Mouse (Mus musculus): ENCODE data around the gene Itga9. TPM values are rescaled to one million over a fixed set of nuclear protein-coding genes. Genes with fewer than 3 reads are reported as not detected.

Itga9 gene
- total and polyA plus RNA-seq, 2 experiments from 2014 or later: 10.7 to 61.5 TPM

DNA sequence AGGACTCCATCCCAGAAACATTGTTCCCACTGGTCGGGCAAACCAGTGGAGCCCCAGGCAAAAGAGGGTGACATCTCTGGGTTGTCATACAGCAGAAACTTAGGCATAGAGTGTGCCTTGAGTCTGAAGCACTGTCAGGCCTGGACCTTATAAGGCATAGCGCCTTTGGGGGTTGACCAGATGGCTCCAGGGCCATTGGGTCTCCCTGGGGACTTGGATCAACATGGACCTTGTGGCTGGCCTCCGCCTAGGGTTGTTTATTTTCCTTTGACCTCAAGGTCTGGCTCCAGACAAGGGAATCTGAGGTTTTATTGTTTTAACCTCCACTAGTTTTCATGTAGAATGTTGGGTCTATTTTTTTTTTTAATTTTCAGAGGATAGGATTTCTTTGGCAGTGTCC, 267.1 kb downstream of the Itga9 start:
- H3K4me1 ChIP-seq (ENCODE audit: control insufficient read depth, insufficient read depth): peaks cover 13% of the 10 kb centered on the region
- H3K9ac ChIP-seq (replicated peaks; ENCODE audit: low read depth, low read length): no peak overlapping the region
- DNase-seq (ENCODE audit: low spot score): no peak
- no peak overlapping the region for H3K4me2 ChIP-seq (ENCODE audit: low read depth, low read length)
- 88% methylated on average over 3 of the region's 3 CpGs for WGBS
- H3K4me3 ChIP-seq (ENCODE audit: low read depth, low read length): no peak overlapping the region
- no peak for TF ChIP-seq EP300 (IDR thresholded peaks at IDR 0.05; ENCODE audit: low read depth)
- TF ChIP-seq CTCF (IDR thresholded peaks at IDR 0.05; ENCODE audit: low read depth): no peak
- no peaks in the 10 kb centered on the region for H3K27me3 ChIP-seq (ENCODE audit: control insufficient read depth, insufficient read depth, low read length)
- H3K9me3 ChIP-seq (replicated peaks; ENCODE audit: control insufficient read depth, low read length): no peaks in the 10 kb centered on the region
- ATAC-seq (ENCODE audit: insufficient read depth, low read depth): no peak
- peaks cover 14% of the 10 kb centered on the region; the same call in 1 of the 2 replicates for H3K36me3 ChIP-seq (replicated peaks; ENCODE audit: control insufficient read depth, insufficient read depth, low read length)
- H3K27ac ChIP-seq (ENCODE audit: low read depth): no peak overlapping the region

DNA sequence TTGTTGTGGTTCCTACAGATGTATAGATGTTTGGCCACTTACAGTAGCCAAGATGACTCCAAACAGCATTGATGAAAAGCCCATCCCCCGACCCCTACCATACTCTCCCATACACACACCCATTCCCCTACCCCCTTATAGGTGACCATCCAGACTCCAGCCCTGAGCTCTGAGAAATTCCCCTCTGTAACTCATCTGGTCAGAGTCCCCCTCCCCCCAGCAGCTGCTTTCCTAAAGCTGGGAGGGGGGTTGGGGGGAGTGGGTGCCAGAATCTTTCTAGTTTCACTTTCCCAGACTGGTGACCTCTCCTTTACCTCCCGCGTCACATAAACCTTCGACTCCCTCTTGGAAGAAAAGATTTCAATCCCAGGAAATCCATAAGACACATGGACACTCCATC, 269.2 kb downstream of the Itga9 start:
- peaks cover 13% of the 10 kb centered on the region for H3K4me1 ChIP-seq (ENCODE audit: control insufficient read depth, insufficient read depth)
- no peak overlapping the region for H3K4me3 ChIP-seq (ENCODE audit: low read depth, low read length)
- no peaks in the 10 kb centered on the region for H3K27me3 ChIP-seq (ENCODE audit: control insufficient read depth, insufficient read depth, low read length)
- no peak overlapping the region for H3K4me2 ChIP-seq (ENCODE audit: low read depth, low read length)
- WGBS: 71% methylated on average over 4 of the region's 4 CpGs
- TF ChIP-seq CTCF (IDR thresholded peaks at IDR 0.05; ENCODE audit: low read depth) (no peak), EP300 (IDR thresholded peaks at IDR 0.05; ENCODE audit: low read depth) (no peak)
- no peaks in the 10 kb centered on the region for H3K9me3 ChIP-seq (replicated peaks; ENCODE audit: control insufficient read depth, low read length)
- DNase-seq (ENCODE audit: low spot score): no peak
- H3K27ac ChIP-seq (ENCODE audit: low read depth): no peak overlapping the region
- H3K36me3 ChIP-seq (replicated peaks; ENCODE audit: control insufficient read depth, insufficient read depth, low read length): peaks cover 11% of the 10 kb centered on the region; the same call in 1 of the 2 replicates
- ATAC-seq (ENCODE audit: insufficient read depth, low read depth): no peak
- H3K9ac ChIP-seq (replicated peaks; ENCODE audit: low read depth, low read length): no peak overlapping the region

DNA sequence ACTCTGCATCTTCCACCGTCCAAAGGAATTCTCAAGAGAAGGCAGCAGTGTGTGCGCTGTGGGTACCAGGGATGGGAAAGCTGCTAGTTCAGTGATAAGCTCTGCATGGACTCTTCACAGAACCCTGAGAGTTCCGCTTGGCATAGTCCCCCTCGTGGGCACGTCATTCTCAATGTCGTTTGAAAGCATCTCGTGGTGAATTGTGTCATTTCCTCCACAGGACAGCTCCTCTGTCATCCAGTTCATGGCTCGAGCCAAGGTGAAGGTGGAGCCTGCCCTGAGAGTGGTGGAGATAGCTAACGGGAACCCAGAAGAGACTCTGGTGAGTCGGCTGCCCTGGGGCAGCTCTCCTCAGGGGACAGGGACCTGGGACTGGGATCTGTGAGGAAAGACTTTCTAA, 270.4 kb downstream of the Itga9 start:
- ATAC-seq (ENCODE audit: insufficient read depth, low read depth) (0 out of 2 replicates have a peak, but pooled peaks have one; percentile 19), DNase-seq (ENCODE audit: low spot score) (no peak)
- Histone ChIP-seq H3K27ac (ENCODE audit: low read depth) (peak overlapping the region; percentile 44), H3K9me3 (replicated peaks; ENCODE audit: control insufficient read depth, low read length) (no peaks in the 10 kb centered on the region), H3K9ac (replicated peaks; ENCODE audit: low read depth, low read length) (no peak overlapping the region), H3K27me3 (ENCODE audit: control insufficient read depth, insufficient read depth, low read length) (no peaks in the 10 kb centered on the region), H3K36me3 (replicated peaks; ENCODE audit: control insufficient read depth, insufficient read depth, low read length) (peaks cover 6% of the 10 kb centered on the region; the same call in 1 of the 2 replicates), H3K4me1 (ENCODE audit: control insufficient read depth, insufficient read depth) (peaks cover 19% of the 10 kb centered on the region), H3K4me2 (ENCODE audit: low read depth, low read length) (no peak overlapping the region), H3K4me3 (ENCODE audit: low read depth, low read length) (no peak overlapping the region)
- TF ChIP-seq EP300 (IDR thresholded peaks at IDR 0.05; ENCODE audit: low read depth) (no peak), CTCF (IDR thresholded peaks at IDR 0.05; ENCODE audit: low read depth) (no peak)
- WGBS: 37% methylated on average over 10 of the region's 10 CpGs

DNA sequence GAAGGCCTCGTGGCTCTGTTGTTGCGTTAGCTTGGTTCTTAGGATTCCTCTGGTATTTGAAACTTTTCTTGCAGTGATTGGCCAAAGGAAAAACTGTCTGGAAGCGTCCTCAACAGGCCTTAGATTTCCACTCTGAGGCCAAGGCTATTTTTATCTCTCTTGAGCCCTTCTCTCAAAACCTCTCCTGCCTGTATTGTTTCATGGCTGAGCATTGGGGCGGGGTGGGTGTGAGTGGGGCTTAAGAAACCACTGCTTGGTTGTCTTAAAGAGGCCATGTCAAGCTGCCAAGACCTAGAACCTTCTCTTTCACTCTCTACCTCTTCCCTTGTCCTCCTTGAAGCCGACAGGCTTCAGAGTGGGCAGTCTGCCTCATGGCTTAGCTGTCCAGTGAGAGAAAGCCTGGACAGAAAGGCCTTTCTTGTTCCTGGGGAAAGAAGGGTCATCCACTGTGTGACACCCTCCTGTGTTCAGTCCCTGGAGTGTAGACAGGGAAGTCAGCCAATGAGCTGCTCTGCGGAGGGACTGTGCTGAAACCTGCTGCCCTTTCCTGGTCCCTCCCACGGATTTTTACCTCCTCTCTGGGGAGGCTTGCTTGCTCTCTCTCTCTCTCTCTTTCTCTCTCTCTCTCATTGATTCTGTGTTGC, 271.0 kb downstream of the Itga9 start:
- H3K27me3 ChIP-seq (ENCODE audit: control insufficient read depth, insufficient read depth, low read length): no peaks in the 10 kb centered on the region
- WGBS: 38% methylated on average over 7 of the region's 7 CpGs
- no peak overlapping the region for H3K9ac ChIP-seq (replicated peaks; ENCODE audit: low read depth, low read length)
- H3K4me2 ChIP-seq (ENCODE audit: low read depth, low read length): no peak overlapping the region
- H3K4me1 ChIP-seq (ENCODE audit: control insufficient read depth, insufficient read depth): peaks cover 19% of the 10 kb centered on the region
- H3K4me3 ChIP-seq (ENCODE audit: low read depth, low read length): no peak overlapping the region
- TF ChIP-seq CTCF (IDR thresholded peaks at IDR 0.05; ENCODE audit: low read depth): no peak
- no peak for TF ChIP-seq EP300 (IDR thresholded peaks at IDR 0.05; ENCODE audit: low read depth)
- peak; percentile 58; the same call in 1 of the 2 replicates for ATAC-seq (ENCODE audit: insufficient read depth, low read depth)
- DNase-seq (ENCODE audit: low spot score): peak; percentile 42
- H3K9me3 ChIP-seq (replicated peaks; ENCODE audit: control insufficient read depth, low read length): no peaks in the 10 kb centered on the region
- peaks cover under 1% of the 10 kb centered on the region; the same call in 1 of the 2 replicates for H3K36me3 ChIP-seq (replicated peaks; ENCODE audit: control insufficient read depth, insufficient read depth, low read length)
- H3K27ac ChIP-seq (ENCODE audit: low read depth): peak overlapping the region; percentile 44

DNA sequence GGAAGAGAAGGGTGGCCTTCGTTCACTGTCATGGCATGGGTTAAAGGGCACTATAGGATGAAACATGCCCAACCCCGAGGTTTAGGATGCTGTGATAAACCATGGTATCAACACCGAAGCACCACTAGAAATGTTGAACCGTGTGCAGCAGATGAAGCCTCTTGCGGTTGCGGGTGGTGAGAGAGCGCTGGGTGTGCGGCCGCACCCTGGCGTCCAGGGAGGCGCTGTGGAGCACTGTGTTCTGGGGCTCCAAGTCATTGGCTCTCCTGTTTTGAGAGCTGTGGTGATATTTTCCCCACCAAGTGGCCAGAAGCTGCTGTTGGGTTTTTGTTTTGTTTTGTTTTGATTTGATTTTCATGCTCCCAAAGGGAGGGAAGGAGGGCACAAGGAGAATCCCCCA, 272.1 kb downstream of the Itga9 start:
- DNase-seq (ENCODE audit: low spot score) (no peak), ATAC-seq (ENCODE audit: insufficient read depth, low read depth) (no peak)
- no peak overlapping the region for H3K4me2 ChIP-seq (ENCODE audit: low read depth, low read length)
- WGBS: 92% methylated on average over 11 of the region's 11 CpGs
- H3K4me1 ChIP-seq (ENCODE audit: control insufficient read depth, insufficient read depth): peaks cover 19% of the 10 kb centered on the region
- H3K4me3 ChIP-seq (ENCODE audit: low read depth, low read length): no peak overlapping the region
- no peak overlapping the region for H3K9ac ChIP-seq (replicated peaks; ENCODE audit: low read depth, low read length)
- no peak for TF ChIP-seq EP300 (IDR thresholded peaks at IDR 0.05; ENCODE audit: low read depth)
- no peak for TF ChIP-seq CTCF (IDR thresholded peaks at IDR 0.05; ENCODE audit: low read depth)
- H3K9me3 ChIP-seq (replicated peaks; ENCODE audit: control insufficient read depth, low read length): no peaks in the 10 kb centered on the region
- no peaks in the 10 kb centered on the region for H3K27me3 ChIP-seq (ENCODE audit: control insufficient read depth, insufficient read depth, low read length)
- no peak overlapping the region for H3K27ac ChIP-seq (ENCODE audit: low read depth)
- peaks cover 2% of the 10 kb centered on the region; the same call in 1 of the 2 replicates for H3K36me3 ChIP-seq (replicated peaks; ENCODE audit: control insufficient read depth, insufficient read depth, low read length)

Measured in heart, postnatal 0 days (tissue).